7 mouse cellular contexts compared by ENCODE assay signal in the genomic region with DNA sequence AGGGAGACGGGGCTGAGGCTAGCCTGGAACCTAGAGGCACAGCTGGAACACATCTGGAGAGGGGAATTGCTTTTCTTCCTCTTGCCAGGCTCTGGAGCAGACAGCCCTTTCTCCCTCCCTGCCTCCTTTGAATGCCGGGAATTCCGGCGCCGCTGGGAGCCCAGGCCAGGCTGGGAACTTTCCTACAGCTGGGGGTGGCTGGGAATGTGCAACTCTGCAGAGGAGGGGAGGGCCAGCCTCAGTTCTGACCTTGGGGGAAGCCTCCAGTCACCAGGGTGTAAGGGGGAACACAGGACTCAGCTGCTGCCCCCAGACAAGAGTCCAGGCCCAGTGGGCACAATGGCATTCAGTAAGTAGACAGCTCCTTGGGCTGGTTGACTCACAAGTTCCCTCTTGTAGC. TPM values are rescaled to one million over a fixed set of nuclear protein-coding genes. Genes with fewer than 3 reads are reported as not detected.
DNase-seq lines count a peak whose midpoint lies in the region; ATAC-seq and TF ChIP-seq lines count a peak whose summit lies in the region.

No protein-coding gene starts in this region.

- no peak for TF ChIP-seq POLR2A in embryonic fibroblast, embryonic 13.5 days (IDR thresholded peaks at IDR 0.05; ENCODE audit: low read depth, low read length)

- H3K4me3 ChIP-seq in embryonic fibroblast, embryonic 13.5 days (ENCODE audit: insufficient read depth, low read length): no peak overlapping the region
- no peak overlapping the region for H3K4me3 ChIP-seq in hindbrain, embryonic 13.5 days
- no peak overlapping the region for H3K4me3 ChIP-seq in liver, embryonic 11.5 days (ENCODE audit: low read depth, low read length)
- H3K4me3 ChIP-seq in stomach, embryonic 14.5 days (ENCODE audit: low read depth, low read length): no peak overlapping the region

- no peak for ATAC-seq in hindbrain, embryonic 13.5 days (ENCODE audit: low FRiP score)
- ATAC-seq in liver, embryonic 11.5 days (replicated peaks; ENCODE audit: low FRiP score): no peak
- ATAC-seq in stomach, embryonic 14.5 days (ENCODE audit: insufficient number of reproducible peaks, insufficient read depth, low FRiP score, low read depth): peak; percentile 48; the same call in 1 of the 2 replicates
- no peak for ATAC-seq in granulocyte monocyte progenitor cell, adult 5-6 weeks (replicated peaks; ENCODE audit: poor library complexity, severe bottlenecking)

- H3K27ac ChIP-seq in embryonic fibroblast, embryonic 13.5 days (ENCODE audit: insufficient read depth, low read length): peak overlapping the region; percentile 88
- H3K27ac ChIP-seq in hindbrain, embryonic 13.5 days: peak overlapping the region; percentile 73; the same call in 1 of the 2 replicates
- peak overlapping the region; percentile 67 for H3K27ac ChIP-seq in liver, embryonic 11.5 days (ENCODE audit: low read depth, low read length)
- H3K27ac ChIP-seq in stomach, embryonic 14.5 days (ENCODE audit: low read length): peak overlapping the region; percentile 45; the same call in 1 of the 2 replicates

- H3K4me2 ChIP-seq in hindbrain, embryonic 13.5 days: no peak overlapping the region
- peak overlapping the region; percentile 13 for H3K4me2 ChIP-seq in liver, embryonic 11.5 days
- no peak overlapping the region for H3K4me2 ChIP-seq in stomach, embryonic 14.5 days (replicated peaks; ENCODE audit: low read depth, low read length)

- H3K9me3 ChIP-seq in hindbrain, embryonic 13.5 days: no peaks in the 10 kb centered on the region
- no peaks in the 10 kb centered on the region for H3K9me3 ChIP-seq in liver, embryonic 11.5 days (ENCODE audit: control insufficient read depth, low read length)
- H3K9me3 ChIP-seq in stomach, embryonic 14.5 days (ENCODE audit: control insufficient read depth, low read depth, low read length): no peaks in the 10 kb centered on the region

- no peak for TF ChIP-seq CTCF in embryonic fibroblast, embryonic 13.5 days (IDR thresholded peaks at IDR 0.05; ENCODE audit: borderline replicate concordance, insufficient read depth, low read length)

- DNase-seq in embryo, embryonic 10 days (ENCODE audit: low spot score): peak; percentile 68
- DNase-seq in liver, embryonic 11.5 days (ENCODE audit: low spot score): no peak
- DNase-seq in adipocyte (ENCODE audit: low spot score): no peak

- H3K4me1 ChIP-seq in embryonic fibroblast, embryonic 13.5 days (ENCODE audit: control insufficient read depth, insufficient read depth, low read length): peaks cover 24% of the 10 kb centered on the region
- H3K4me1 ChIP-seq in hindbrain, embryonic 13.5 days (replicated peaks): peaks cover 19% of the 10 kb centered on the region
- peaks cover 15% of the 10 kb centered on the region for H3K4me1 ChIP-seq in liver, embryonic 11.5 days (replicated peaks; ENCODE audit: control insufficient read depth, insufficient read depth, low read length)
- H3K4me1 ChIP-seq in stomach, embryonic 14.5 days (ENCODE audit: control insufficient read depth, insufficient read depth, low read length): peaks cover 27% of the 10 kb centered on the region

- H3K36me3 ChIP-seq in hindbrain, embryonic 13.5 days: peaks cover 64% of the 10 kb centered on the region
- H3K36me3 ChIP-seq in liver, embryonic 11.5 days (ENCODE audit: control insufficient read depth, insufficient read depth, low read length): peaks cover 38% of the 10 kb centered on the region
- peaks cover 50% of the 10 kb centered on the region for H3K36me3 ChIP-seq in stomach, embryonic 14.5 days (ENCODE audit: control insufficient read depth, insufficient read depth, low read length)

- WGBS in hindbrain, embryonic 13.5 days: 0% methylated on average over 5 of the region's 5 CpGs
- WGBS in liver, embryonic 11.5 days: 23% methylated on average over 5 of the region's 5 CpGs
- WGBS in stomach, embryonic 14.5 days: 5% methylated on average over 5 of the region's 5 CpGs

- H3K27me3 ChIP-seq in hindbrain, embryonic 13.5 days: no peaks in the 10 kb centered on the region
- H3K27me3 ChIP-seq in liver, embryonic 11.5 days (replicated peaks; ENCODE audit: control insufficient read depth, insufficient read depth, low read length): no peaks in the 10 kb centered on the region
- no peaks in the 10 kb centered on the region for H3K27me3 ChIP-seq in stomach, embryonic 14.5 days (ENCODE audit: control insufficient read depth, insufficient read depth, low read length)

- H3K9ac ChIP-seq in hindbrain, embryonic 13.5 days: peak overlapping the region; percentile 35; the same call in 1 of the 2 replicates
- no peak overlapping the region for H3K9ac ChIP-seq in liver, embryonic 11.5 days (ENCODE audit: low read depth, low read length)
- H3K9ac ChIP-seq in stomach, embryonic 14.5 days (replicated peaks; ENCODE audit: low read depth, low read length): no peak overlapping the region

RNA-seq across cellular contexts. Expression of gene Rps16, which starts 6.5 kb away (rescaled TPM):
- 997 and 1,079 TPM in 2 replicates for polyA plus RNA-seq in embryonic fibroblast, embryonic 13.5 days (2011; ENCODE audit: insufficient read length, low read depth, missing spikeins)
- 537 and 543 TPM in 2 replicates for polyA plus RNA-seq in hindbrain, embryonic 13.5 days (2015; fragmentation: Nextera tagmentation; extraction: Ambion mirVana)
- 1,377 and 1,547 TPM in 2 replicates for polyA plus RNA-seq in liver, embryonic 11.5 days (2014; fragmentation: Nextera tagmentation; extraction: Ambion mirVana)
- 1,258 and 1,269 TPM in 2 replicates for polyA plus RNA-seq in stomach, embryonic 14.5 days (2014; fragmentation: Nextera tagmentation; extraction: Ambion mirVana)
- 4,181 and 4,473 TPM in 2 replicates for total RNA-seq in granulocyte monocyte progenitor cell, adult 5-6 weeks (2014; fragmentation: Nextera tagmentation)
- 929 and 980 TPM in 2 replicates for total RNA-seq in granulocyte monocyte progenitor cell, adult 5-6 weeks (2017)

RNA-seq across cellular contexts. Expression of gene Plekhg2, which starts 15.4 kb away (rescaled TPM):
- 66.5 and 68.5 TPM in 2 replicates for polyA plus RNA-seq in embryonic fibroblast, embryonic 13.5 days (2011; ENCODE audit: insufficient read length, low read depth, missing spikeins)
- polyA plus RNA-seq in hindbrain, embryonic 13.5 days (2015; fragmentation: Nextera tagmentation; extraction: Ambion mirVana): 32.0 and 34.6 TPM in 2 replicates
- 29.2 and 34.4 TPM in 2 replicates for polyA plus RNA-seq in liver, embryonic 11.5 days (2014; fragmentation: Nextera tagmentation; extraction: Ambion mirVana)
- polyA plus RNA-seq in stomach, embryonic 14.5 days (2014; fragmentation: Nextera tagmentation; extraction: Ambion mirVana): 63.4 and 70.7 TPM in 2 replicates
- 4.1 and 6.1 TPM in 2 replicates for total RNA-seq in granulocyte monocyte progenitor cell, adult 5-6 weeks (2014; fragmentation: Nextera tagmentation)
- total RNA-seq in granulocyte monocyte progenitor cell, adult 5-6 weeks (2017): 0.88 and 1.1 TPM in 2 replicates

RNA-seq across cellular contexts. Expression of gene Supt5, which starts 18.4 kb away (rescaled TPM):
- 104 and 105 TPM in 2 replicates for polyA plus RNA-seq in embryonic fibroblast, embryonic 13.5 days (2011; ENCODE audit: insufficient read length, low read depth, missing spikeins)
- 92.1 and 97.7 TPM in 2 replicates for polyA plus RNA-seq in hindbrain, embryonic 13.5 days (2015; fragmentation: Nextera tagmentation; extraction: Ambion mirVana)
- 77.9 and 78.9 TPM in 2 replicates for polyA plus RNA-seq in liver, embryonic 11.5 days (2014; fragmentation: Nextera tagmentation; extraction: Ambion mirVana)
- polyA plus RNA-seq in stomach, embryonic 14.5 days (2014; fragmentation: Nextera tagmentation; extraction: Ambion mirVana): 71.7 and 73.7 TPM in 2 replicates
- total RNA-seq in granulocyte monocyte progenitor cell, adult 5-6 weeks (2014; fragmentation: Nextera tagmentation): 72.1 and 81.1 TPM in 2 replicates
- 61.2 and 64.1 TPM in 2 replicates for total RNA-seq in granulocyte monocyte progenitor cell, adult 5-6 weeks (2017)

RNA-seq across cellular contexts. Expression of gene Zfp36, which starts 23.1 kb away (rescaled TPM):
- polyA plus RNA-seq in embryonic fibroblast, embryonic 13.5 days (2011; ENCODE audit: insufficient read length, low read depth, missing spikeins): 23.4 and 27.4 TPM in 2 replicates
- 4.6 and 4.9 TPM in 2 replicates for polyA plus RNA-seq in hindbrain, embryonic 13.5 days (2015; fragmentation: Nextera tagmentation; extraction: Ambion mirVana)
- 9.9 and 10.2 TPM in 2 replicates for polyA plus RNA-seq in liver, embryonic 11.5 days (2014; fragmentation: Nextera tagmentation; extraction: Ambion mirVana)
- polyA plus RNA-seq in stomach, embryonic 14.5 days (2014; fragmentation: Nextera tagmentation; extraction: Ambion mirVana): 15.5 and 17.6 TPM in 2 replicates
- total RNA-seq in granulocyte monocyte progenitor cell, adult 5-6 weeks (2014; fragmentation: Nextera tagmentation): 37.1 and 55.8 TPM in 2 replicates
- 30.8 and 41.3 TPM in 2 replicates for total RNA-seq in granulocyte monocyte progenitor cell, adult 5-6 weeks (2017)

RNA-seq across cellular contexts. Expression of gene Med29, which starts 35.5 kb away (rescaled TPM):
- polyA plus RNA-seq in embryonic fibroblast, embryonic 13.5 days (2011; ENCODE audit: insufficient read length, low read depth, missing spikeins): 18.2 and 19.4 TPM in 2 replicates
- polyA plus RNA-seq in hindbrain, embryonic 13.5 days (2015; fragmentation: Nextera tagmentation; extraction: Ambion mirVana): 43.7 and 44.8 TPM in 2 replicates
- 44.7 and 45.7 TPM in 2 replicates for polyA plus RNA-seq in liver, embryonic 11.5 days (2014; fragmentation: Nextera tagmentation; extraction: Ambion mirVana)
- polyA plus RNA-seq in stomach, embryonic 14.5 days (2014; fragmentation: Nextera tagmentation; extraction: Ambion mirVana): 47.1 and 51.1 TPM in 2 replicates
- total RNA-seq in granulocyte monocyte progenitor cell, adult 5-6 weeks (2014; fragmentation: Nextera tagmentation): 19.2 and 25.5 TPM in 2 replicates
- total RNA-seq in granulocyte monocyte progenitor cell, adult 5-6 weeks (2017): 16.7 and 18.5 TPM in 2 replicates
